Mouse (Mus musculus): ENCODE data around the gene Mrpl43. TPM values are rescaled to one million over a fixed set of nuclear protein-coding genes. Genes with fewer than 3 reads are reported as not detected.
A peak's percentile ranks its signal among the peaks of the same experiment; 100 is the strongest.

The Mrpl43 gene
- total and polyA plus RNA-seq, 3 experiments, result 45.6 to 64.7 (median 53.6) TPM

DNA sequence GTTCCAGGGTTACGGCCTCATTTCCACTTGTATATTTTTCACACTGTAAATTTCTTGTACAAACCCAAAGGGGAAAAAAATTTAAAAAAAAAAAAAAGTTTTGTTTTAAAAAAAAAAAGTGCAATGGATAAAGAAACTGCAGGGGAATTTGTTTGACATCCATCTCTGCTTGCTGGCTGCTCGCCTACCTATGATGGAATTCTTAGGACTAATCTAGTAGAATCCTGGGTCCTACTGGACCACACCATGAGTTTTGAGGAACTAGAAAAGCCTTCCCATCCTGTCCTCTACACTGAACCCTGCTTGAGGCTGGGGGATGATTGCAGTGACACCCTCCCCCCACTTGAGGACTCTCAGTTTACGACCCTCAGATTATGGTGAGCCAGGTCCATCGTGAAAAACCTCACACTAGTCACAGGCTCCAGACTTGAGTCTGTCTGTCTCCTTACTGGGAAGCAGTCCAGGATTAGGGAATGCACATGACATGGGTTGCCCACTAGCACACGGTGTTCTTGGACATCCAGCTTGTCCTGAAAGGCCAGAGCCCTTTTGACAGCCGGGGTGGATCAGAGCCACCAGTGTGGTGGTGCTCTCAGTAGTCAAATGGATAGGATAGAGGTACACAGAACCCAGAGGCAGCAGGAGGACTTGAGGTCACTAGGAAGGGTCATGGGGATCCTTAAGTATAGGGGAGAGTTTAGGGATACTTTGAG, 20.9 kb upstream of the Mrpl43 start:
- TF ChIP-seq EP300 (IDR thresholded peaks at IDR 0.05; ENCODE audit: insufficient read depth, low read depth, low read length), result peak; percentile 98
- TF ChIP-seq POLR2A (IDR thresholded peaks at IDR 0.05; ENCODE audit: insufficient read depth, low read depth, low read length), result 0 out of 2 replicates have a peak, but pooled peaks have one; percentile 33
- TF ChIP-seq CTCF (IDR thresholded peaks at IDR 0.05), result no peak
- 46% methylated on average over 6 of the region's 6 CpGs for WGBS
- peaks cover 24% of the 10 kb centered on the region for H3K4me1 ChIP-seq (ENCODE audit: control insufficient read depth, insufficient read depth, low read length)
- DNase-seq, result peak; percentile 44 to 57
- peaks cover 4% of the 10 kb centered on the region for H3K79me2 ChIP-seq (replicated peaks; ENCODE audit: control insufficient read depth, insufficient read depth, low read length)
- peak overlapping the region; percentile 69 for H3K27ac ChIP-seq
- no peak overlapping the region for H3K4me3 ChIP-seq
- intact Hi-C loops (cut with DNase I), result no loop called here
- H3K27me3 ChIP-seq (ENCODE audit: control insufficient read depth, insufficient read depth, low read length), result no peaks in the 10 kb centered on the region
- no peak overlapping the region for H3K9ac ChIP-seq (ENCODE audit: low read depth, low read length)
- H3K36me3 ChIP-seq (ENCODE audit: control insufficient read depth, insufficient read depth, low read length), result peaks cover 10% of the 10 kb centered on the region

DNA sequence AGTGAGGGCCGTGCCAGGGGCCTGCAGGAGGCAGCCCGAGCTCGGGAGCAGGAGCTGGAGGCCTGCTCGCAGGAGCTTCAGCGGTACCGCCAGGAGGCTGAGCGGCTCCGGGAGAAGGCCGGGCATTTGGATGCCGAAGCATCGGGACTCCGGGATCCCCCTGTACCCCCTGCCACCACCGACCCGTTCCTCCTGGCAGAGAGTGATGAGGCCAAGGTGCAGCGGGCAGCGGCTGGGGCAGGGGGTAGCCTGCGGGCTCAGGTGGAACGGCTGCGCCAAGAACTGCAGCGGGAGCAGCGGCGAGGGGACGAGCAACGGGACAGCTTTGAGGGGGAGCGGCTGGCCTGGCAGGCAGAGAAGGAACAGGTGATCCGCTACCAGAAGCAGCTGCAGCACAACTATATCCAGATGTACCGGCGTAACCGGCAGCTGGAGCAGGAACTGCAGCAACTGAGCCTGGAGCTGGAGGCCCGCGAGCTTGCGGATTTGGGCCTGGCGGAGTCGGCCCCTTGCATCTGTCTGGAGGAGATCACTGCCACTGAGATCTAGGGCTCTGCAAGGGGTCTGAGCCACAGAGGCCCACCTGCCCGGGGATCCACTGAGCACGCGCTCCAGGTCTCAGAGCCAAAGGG, 19.8 kb upstream of the Mrpl43 start:
- no peak overlapping the region for H3K27ac ChIP-seq
- intact Hi-C loops (cut with DNase I), result no loop called here
- H3K4me3 ChIP-seq, result no peak overlapping the region
- H3K9ac ChIP-seq (ENCODE audit: low read depth, low read length), result no peak overlapping the region
- H3K79me2 ChIP-seq (replicated peaks; ENCODE audit: control insufficient read depth, insufficient read depth, low read length), result peaks cover 7% of the 10 kb centered on the region
- WGBS, result 89% methylated on average over 37 of the region's 37 CpGs
- no peak for TF ChIP-seq CTCF (IDR thresholded peaks at IDR 0.05)
- TF ChIP-seq POLR2A (IDR thresholded peaks at IDR 0.05; ENCODE audit: insufficient read depth, low read depth, low read length), result no peak
- TF ChIP-seq EP300 (IDR thresholded peaks at IDR 0.05; ENCODE audit: insufficient read depth, low read depth, low read length), result no peak
- DNase-seq, result no peak
- H3K36me3 ChIP-seq (ENCODE audit: control insufficient read depth, insufficient read depth, low read length), result peaks cover 14% of the 10 kb centered on the region
- H3K4me1 ChIP-seq (ENCODE audit: control insufficient read depth, insufficient read depth, low read length), result peaks cover 21% of the 10 kb centered on the region
- no peaks in the 10 kb centered on the region for H3K27me3 ChIP-seq (ENCODE audit: control insufficient read depth, insufficient read depth, low read length)

GRCm38 (mm10) chr19:45024775-45025174, 18.5 kb upstream of the Mrpl43 start:
- peaks cover 7% of the 10 kb centered on the region for H3K79me2 ChIP-seq (replicated peaks; ENCODE audit: control insufficient read depth, insufficient read depth, low read length)
- no peak for DNase-seq
- H3K4me3 ChIP-seq, result no peak overlapping the region

DNA sequence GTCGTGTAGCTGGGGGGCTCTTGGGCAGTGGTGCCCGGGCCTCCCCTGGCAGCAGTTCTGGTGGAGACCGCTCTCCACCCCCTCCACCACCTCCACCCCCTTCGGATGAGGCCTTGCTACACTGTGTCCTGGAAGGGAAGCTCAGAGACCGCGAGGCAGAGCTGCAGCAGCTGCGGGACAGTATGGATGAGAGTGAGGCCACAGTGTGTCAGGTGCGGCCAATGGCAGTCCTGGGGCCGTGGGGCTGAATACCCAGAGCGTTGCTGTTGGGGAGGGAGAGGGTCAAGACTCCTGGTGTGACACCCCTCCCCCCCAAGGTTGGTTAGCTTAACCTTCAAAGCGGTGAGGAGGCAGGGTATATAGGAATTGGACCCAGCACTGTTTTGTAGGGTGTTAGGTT, 17.8 kb upstream of the Mrpl43 start:
- intact Hi-C loops (cut with DNase I), result no loop called here
- WGBS, result 75% methylated on average over 11 of the region's 11 CpGs
- H3K4me3 ChIP-seq, result no peak overlapping the region
- H3K27ac ChIP-seq, result no peak overlapping the region
- H3K4me1 ChIP-seq (ENCODE audit: control insufficient read depth, insufficient read depth, low read length), result peaks cover 27% of the 10 kb centered on the region
- TF ChIP-seq CTCF (IDR thresholded peaks at IDR 0.05), result no peak
- no peak for TF ChIP-seq POLR2A (IDR thresholded peaks at IDR 0.05; ENCODE audit: insufficient read depth, low read depth, low read length)
- no peak for TF ChIP-seq EP300 (IDR thresholded peaks at IDR 0.05; ENCODE audit: insufficient read depth, low read depth, low read length)
- H3K9ac ChIP-seq (ENCODE audit: low read depth, low read length), result no peak overlapping the region
- DNase-seq, result no peak
- peaks cover 7% of the 10 kb centered on the region for H3K79me2 ChIP-seq (replicated peaks; ENCODE audit: control insufficient read depth, insufficient read depth, low read length)
- peaks cover 26% of the 10 kb centered on the region for H3K36me3 ChIP-seq (ENCODE audit: control insufficient read depth, insufficient read depth, low read length)
- H3K27me3 ChIP-seq (ENCODE audit: control insufficient read depth, insufficient read depth, low read length), result no peaks in the 10 kb centered on the region

More at GRCm38 (mm10) chr19:45024775-45025174, 18.5 kb upstream of the Mrpl43 start:
- TF ChIP-seq EP300 (IDR thresholded peaks at IDR 0.05; ENCODE audit: insufficient read depth, low read depth, low read length) (no peak), CTCF (IDR thresholded peaks at IDR 0.05) (no peak), POLR2A (IDR thresholded peaks at IDR 0.05; ENCODE audit: insufficient read depth, low read depth, low read length) (no peak)
- no peak overlapping the region; the same call in 1 of the 2 replicates for H3K9ac ChIP-seq (ENCODE audit: low read depth, low read length)
- H3K4me1 ChIP-seq (ENCODE audit: control insufficient read depth, insufficient read depth, low read length), result peaks cover 24% of the 10 kb centered on the region
- no peak overlapping the region for H3K27ac ChIP-seq
- WGBS, result 89% methylated on average over 20 of the region's 20 CpGs
- H3K36me3 ChIP-seq (ENCODE audit: control insufficient read depth, insufficient read depth, low read length), result peaks cover 22% of the 10 kb centered on the region
- no peaks in the 10 kb centered on the region for H3K27me3 ChIP-seq (ENCODE audit: control insufficient read depth, insufficient read depth, low read length)
- intact Hi-C loops (cut with DNase I), result no loop called here

DNA sequence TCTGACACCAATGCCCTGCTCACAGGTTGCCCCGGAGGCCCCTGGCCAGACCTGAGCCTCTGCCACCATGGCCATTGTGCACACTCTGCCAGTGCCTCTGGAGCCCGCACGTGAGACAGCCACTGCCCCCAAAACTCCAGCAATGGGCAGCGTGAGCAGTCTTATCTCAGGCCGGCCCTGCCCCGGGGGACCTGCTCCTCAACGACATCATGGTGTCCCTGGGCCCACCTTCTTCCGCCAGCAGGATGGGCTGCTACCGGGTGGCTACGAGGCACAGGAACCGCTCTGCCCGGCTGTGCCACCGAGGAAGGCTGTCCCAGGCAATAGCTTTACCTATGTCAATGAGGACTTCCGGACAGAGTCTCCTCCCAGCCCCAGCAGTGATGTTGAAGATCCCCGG, 15.1 kb upstream of the Mrpl43 start:
- intact Hi-C loops (cut with DNase I), result no loop called here
- peak overlapping the region; percentile 11; the same call in 1 of the 2 replicates for H3K4me3 ChIP-seq
- 47% methylated on average over 15 of the region's 15 CpGs for WGBS
- peaks cover 21% of the 10 kb centered on the region for H3K36me3 ChIP-seq (ENCODE audit: control insufficient read depth, insufficient read depth, low read length)
- H3K27ac ChIP-seq, result peak overlapping the region; percentile 72
- H3K4me1 ChIP-seq (ENCODE audit: control insufficient read depth, insufficient read depth, low read length), result peaks cover 18% of the 10 kb centered on the region
- peak in 1 of 2 experiments; percentile 14 for DNase-seq
- H3K79me2 ChIP-seq (replicated peaks; ENCODE audit: control insufficient read depth, insufficient read depth, low read length), result peaks cover 7% of the 10 kb centered on the region
- TF ChIP-seq POLR2A (IDR thresholded peaks at IDR 0.05; ENCODE audit: insufficient read depth, low read depth, low read length), result no peak
- TF ChIP-seq EP300 (IDR thresholded peaks at IDR 0.05; ENCODE audit: insufficient read depth, low read depth, low read length), result no peak
- TF ChIP-seq CTCF (IDR thresholded peaks at IDR 0.05), result no peak
- peak overlapping the region; percentile 61 for H3K9ac ChIP-seq (ENCODE audit: low read depth, low read length)
- H3K27me3 ChIP-seq (ENCODE audit: control insufficient read depth, insufficient read depth, low read length), result no peaks in the 10 kb centered on the region

- peak; percentile 73 to 85 for DNase-seq
- TF ChIP-seq EP300 (IDR thresholded peaks at IDR 0.05; ENCODE audit: insufficient read depth, low read depth, low read length) (peak; percentile 95), CTCF (IDR thresholded peaks at IDR 0.05) (no peak)
- Histone ChIP-seq H3K36me3 (ENCODE audit: control insufficient read depth, insufficient read depth, low read length) (peaks cover 18% of the 10 kb centered on the region), H3K9ac (ENCODE audit: low read depth, low read length) (peak overlapping the region; percentile 29; the same call in 1 of the 2 replicates), H3K27ac (peak overlapping the region; percentile 94), H3K27me3 (ENCODE audit: control insufficient read depth, insufficient read depth, low read length) (no peaks in the 10 kb centered on the region), H3K4me3 (peak overlapping the region; percentile 45), H3K4me1 (ENCODE audit: control insufficient read depth, insufficient read depth, low read length) (peaks cover 18% of the 10 kb centered on the region), H3K79me2 (replicated peaks; ENCODE audit: control insufficient read depth, insufficient read depth, low read length) (peaks cover 7% of the 10 kb centered on the region)
- intact Hi-C loops (cut with DNase I), result no loop called here
- WGBS, result 17% methylated on average over 6 of the region's 6 CpGs
Measured at GRCm38 (mm10) chr19:45020348-45020747, 14.1 kb upstream of the Mrpl43 start.

All from heart, adult 2 months (tissue).